Comparison of ENCODE assay signal across 9 mouse cellular contexts in the genomic region with DNA sequence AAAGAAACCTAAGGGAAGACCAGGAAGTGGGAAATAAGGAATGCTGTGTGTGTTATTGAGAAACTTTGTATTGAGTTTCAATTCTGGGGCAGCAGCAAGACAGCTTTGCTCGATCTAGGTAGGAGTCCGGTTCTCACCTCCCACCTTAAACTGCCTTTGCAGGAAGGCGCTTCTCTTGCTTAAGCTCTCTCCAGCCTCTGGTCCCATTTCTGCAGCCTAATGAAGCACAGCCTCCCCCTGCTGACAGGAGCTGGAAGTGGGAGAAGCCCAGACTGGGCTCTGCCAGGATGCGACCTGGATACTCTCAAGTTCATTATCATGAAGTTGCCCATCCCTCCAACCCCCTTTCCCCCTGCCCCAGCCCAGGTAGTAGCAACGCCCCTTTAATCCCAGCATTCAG. TPM values are rescaled to one million over a fixed set of nuclear protein-coding genes. Genes with fewer than 3 reads are reported as not detected.
DNase-seq lines count a peak whose midpoint lies in the region; ATAC-seq and TF ChIP-seq lines count a peak whose summit lies in the region.
"Had no signal": no experiment of that assay in that cellular context is flagged by ENCODE, and none has a peak within 500 bp of the region (broad histone marks: within the 10 kb centered on the region; RNA-seq: fewer than 3 reads in every experiment).

No protein-coding gene starts in this region.

- intact Hi-C loops in left cerebral cortex, postnatal 4 days (cut with DNase I): no loop called here

- peak; percentile 33 to 74 for DNase-seq in heart, adult 18-20 months
- DNase-seq in heart, adult 11 months: no peak
- peak; percentile 82 for DNase-seq in forebrain, embryonic 14.5 days (ENCODE audit: low spot score)
- DNase-seq in kidney, adult 2 months: peak; percentile 59
- peak; percentile 86 for DNase-seq in left cerebral cortex, postnatal 4 days
- no peak for DNase-seq in spleen, postnatal 36 days (ENCODE audit: low spot score in 2 of 2)

- no peaks in the 10 kb centered on the region for H3K36me3 ChIP-seq in forebrain, embryonic 14.5 days (ENCODE audit: control insufficient read depth, insufficient read depth, low read length)
- H3K36me3 ChIP-seq in kidney, adult 2 months (ENCODE audit: control insufficient read depth, insufficient read depth, low read length): no peaks in the 10 kb centered on the region
- H3K36me3 ChIP-seq: neural tube, embryonic 12.5 days had no signal

- H3K4me1 ChIP-seq in bone marrow macrophage, adult 2 months (ENCODE audit: control insufficient read depth, insufficient read depth, low read length): no peaks in the 10 kb centered on the region
- no peaks in the 10 kb centered on the region for H3K4me1 ChIP-seq in forebrain, embryonic 14.5 days (ENCODE audit: control insufficient read depth, insufficient read depth, low read length)
- no peaks in the 10 kb centered on the region for H3K4me1 ChIP-seq in kidney, adult 2 months (ENCODE audit: control insufficient read depth, insufficient read depth, low read length)
- H3K4me1 ChIP-seq in olfactory bulb, adult 2 months (ENCODE audit: control insufficient read depth, insufficient read depth, low read length): peaks cover 14% of the 10 kb centered on the region

- H3K4me2 ChIP-seq in forebrain, embryonic 14.5 days (ENCODE audit: low read length): no peak overlapping the region

- 8% methylated on average over 5 of the region's 5 CpGs for WGBS in forebrain, embryonic 14.5 days
- 7% methylated on average over 5 of the region's 5 CpGs for WGBS in kidney, adult 2 months
- WGBS in olfactory bulb, adult 2 months: 3% methylated on average over 5 of the region's 5 CpGs

- no peak for ATAC-seq in forebrain, embryonic 14.5 days

- no peak overlapping the region for H3K27ac ChIP-seq in bone marrow macrophage, adult 2 months (ENCODE audit: insufficient read depth, low read depth, low read length)
- H3K27ac ChIP-seq in forebrain, embryonic 14.5 days (ENCODE audit: low read depth, low read length): no peak overlapping the region
- H3K27ac ChIP-seq in kidney, adult 2 months (ENCODE audit: insufficient read depth, low read depth, low read length): no peak overlapping the region
- H3K27ac ChIP-seq in olfactory bulb, adult 2 months (ENCODE audit: insufficient read depth, low read depth, low read length): no peak overlapping the region
- H3K27ac ChIP-seq: neural tube, embryonic 12.5 days had no signal

- no peak overlapping the region for H3K9ac ChIP-seq in forebrain, embryonic 14.5 days (ENCODE audit: low read length)
- H3K9ac ChIP-seq: neural tube, embryonic 12.5 days had no signal

- peak; percentile 25; the same call in 1 of the 2 replicates for TF ChIP-seq CTCF in bone marrow macrophage, adult 2 months (IDR thresholded peaks at IDR 0.05; ENCODE audit: low read depth, low read length)
- TF ChIP-seq CTCF in kidney, adult 2 months (conservative IDR thresholded peaks at IDR 0.05; ENCODE audit: insufficient read depth, insufficient read length, low read depth, low read length): peak; percentile 69
- peak; percentile 66 for TF ChIP-seq CTCF in olfactory bulb, adult 2 months (IDR thresholded peaks at IDR 0.05; ENCODE audit: insufficient read depth, low read depth, low read length)

- no peak for TF ChIP-seq POLR2A in bone marrow macrophage, adult 2 months (IDR thresholded peaks at IDR 0.05; ENCODE audit: borderline replicate concordance, low read depth, low read length)
- no peak for TF ChIP-seq POLR2A in kidney, adult 2 months (IDR thresholded peaks at IDR 0.05; ENCODE audit: low read depth, low read length)
- TF ChIP-seq POLR2A in olfactory bulb, adult 2 months (IDR thresholded peaks at IDR 0.05; ENCODE audit: insufficient read depth, low read depth, low read length): no peak

- peaks cover 59% of the 10 kb centered on the region for H3K27me3 ChIP-seq in forebrain, embryonic 14.5 days (replicated peaks; ENCODE audit: control insufficient read depth, insufficient read depth, low read length)
- no peaks in the 10 kb centered on the region for H3K27me3 ChIP-seq in kidney, adult 2 months (replicated peaks; ENCODE audit: control insufficient read depth, insufficient read depth, low read length)

- no peaks in the 10 kb centered on the region for H3K9me3 ChIP-seq in forebrain, embryonic 14.5 days (replicated peaks; ENCODE audit: control insufficient read depth, low read length)
- H3K9me3 ChIP-seq: neural tube, embryonic 12.5 days had no signal

- no peak overlapping the region for H3K4me3 ChIP-seq in bone marrow macrophage, adult 2 months (ENCODE audit: insufficient read depth, low read length)
- no peak overlapping the region for H3K4me3 ChIP-seq in forebrain, embryonic 14.5 days (ENCODE audit: low read depth, low read length)
- no peak overlapping the region for H3K4me3 ChIP-seq in kidney, adult 2 months (ENCODE audit: insufficient read depth, low read depth, low read length)
- H3K4me3 ChIP-seq in olfactory bulb, adult 2 months (ENCODE audit: insufficient read depth, low read depth, low read length): no peak overlapping the region
- H3K4me3 ChIP-seq: neural tube, embryonic 12.5 days had no signal

RNA-seq across cellular contexts. Expression of gene Lingo1, which starts 1.6 kb away (rescaled TPM):
- total RNA-seq in heart, adult 18-20 months (2021): 1 to 10 TPM; 1.0 to 1.1 TPM
- polyA plus RNA-seq in bone marrow macrophage, adult 2 months (2012; ENCODE audit: insufficient read depth, insufficient read length, missing spikeins): not detected in 2 replicates
- polyA plus RNA-seq in forebrain, embryonic 14.5 days (2014; fragmentation: Nextera tagmentation; extraction: Ambion mirVana): 19.0 and 26.7 TPM in 2 replicates
- 0.72 and 1.2 TPM in 2 replicates for polyA plus RNA-seq in kidney, adult 2 months (2012; rRNA removed)
- 100 to 1,000 TPM; 224 to 247 TPM for total RNA-seq in left cerebral cortex, postnatal 4 days (2021)
- not detected in 2 replicates for polyA plus RNA-seq in olfactory bulb, adult 2 months (2012; ENCODE audit: insufficient read depth, insufficient read length, low replicate concordance, missing spikeins)

Comparison
In these comparisons a context has a peak if more than half of its experiments do, and no peak if none do; other contexts are left out.
1. DNase-seq: peak in heart, adult 18-20 months (2 of 2), forebrain, embryonic 14.5 days (single experiment), kidney, adult 2 months (single experiment) and left cerebral cortex, postnatal 4 days (single experiment); none in heart, adult 11 months (single experiment) and spleen, postnatal 36 days (0 of 2).
2. Peak in every context shown above with its lines, with median percentiles within 50 percentile points of each other: CTCF ChIP-seq.